Mouse (Mus musculus) forebrain, embryonic 12.5 days (tissue): Measurements from ENCODE around the gene Acyp1. TPM values are rescaled to one million over a fixed set of nuclear protein-coding genes. Genes with fewer than 3 reads are reported as not detected.
A peak's percentile ranks its signal among the peaks of the same experiment; 100 is the strongest.

ENCODE experiments used
- ATAC-seq: fragments of 200-750 bp; cut with Nextera tagmentation; 2 replicates; pipeline ENCODE4 v1.8.0; 2017; ENCODE audit warnings: moderate TSS enrichment; ENCODE audit not compliant: low FRiP score
- H3K27ac ChIP-seq: fragments of 300-500 bp; sonication (generic); 2 replicates; pipeline ENCODE4 v1.5.1; 2016; ENCODE audit warnings: mild to moderate bottlenecking
- H3K27me3 ChIP-seq: fragments of 300-500 bp; sonication (generic); 2 replicates; pipeline ENCODE4 v1.6.1; 2016; ENCODE audit warnings: mild to moderate bottlenecking
- H3K36me3 ChIP-seq: fragments of 300-500 bp; sonication (generic); replicated peaks from 2 replicates; pipeline ENCODE4 v1.6.1; 2016; ENCODE audit warnings: mild to moderate bottlenecking
- H3K4me1 ChIP-seq: fragments of 300-500 bp; sonication (generic); 2 replicates; pipeline ENCODE4 v1.6.1; 2016
- H3K4me2 ChIP-seq: fragments of 300-500 bp; sonication (generic); 2 replicates; pipeline ENCODE4 v1.6.1; 2016; ENCODE audit warnings: mild to moderate bottlenecking, moderate library complexity
- H3K4me3 ChIP-seq: fragments of 300-500 bp; sonication (generic); replicated peaks from 2 replicates; pipeline ENCODE4 v1.5.1; 2016; ENCODE audit warnings: mild to moderate bottlenecking
- H3K9ac ChIP-seq: fragments of 300-500 bp; sonication (generic); 2 replicates; pipeline ENCODE4 v1.6.1; 2016; ENCODE audit warnings: mild to moderate bottlenecking
- H3K9me3 ChIP-seq: fragments of 300-500 bp; sonication (generic); 2 replicates; pipeline ENCODE4 v1.6.1; 2016
- WGBS: fragments of 180-500 bp; shearing (Covaris S2); methylation state at CpG from one replicate; pipeline ENCODE4 v1.1.7; 2016; 5-methylcytosine and 5-hydroxymethylcytosine counted together
- polyA plus RNA-seq: library from polyadenylated mRNA; unstranded; fragments of >200 nt; fragmentation: Nextera tagmentation; extraction: Ambion mirVana; gene quantifications from 2 replicates; pipeline ENCODE4 v1.2.1, GENCODE M21; 2016

The Acyp1 gene
- polyA plus RNA-seq, result 62.1 and 62.2 TPM in 2 replicates

DNA sequence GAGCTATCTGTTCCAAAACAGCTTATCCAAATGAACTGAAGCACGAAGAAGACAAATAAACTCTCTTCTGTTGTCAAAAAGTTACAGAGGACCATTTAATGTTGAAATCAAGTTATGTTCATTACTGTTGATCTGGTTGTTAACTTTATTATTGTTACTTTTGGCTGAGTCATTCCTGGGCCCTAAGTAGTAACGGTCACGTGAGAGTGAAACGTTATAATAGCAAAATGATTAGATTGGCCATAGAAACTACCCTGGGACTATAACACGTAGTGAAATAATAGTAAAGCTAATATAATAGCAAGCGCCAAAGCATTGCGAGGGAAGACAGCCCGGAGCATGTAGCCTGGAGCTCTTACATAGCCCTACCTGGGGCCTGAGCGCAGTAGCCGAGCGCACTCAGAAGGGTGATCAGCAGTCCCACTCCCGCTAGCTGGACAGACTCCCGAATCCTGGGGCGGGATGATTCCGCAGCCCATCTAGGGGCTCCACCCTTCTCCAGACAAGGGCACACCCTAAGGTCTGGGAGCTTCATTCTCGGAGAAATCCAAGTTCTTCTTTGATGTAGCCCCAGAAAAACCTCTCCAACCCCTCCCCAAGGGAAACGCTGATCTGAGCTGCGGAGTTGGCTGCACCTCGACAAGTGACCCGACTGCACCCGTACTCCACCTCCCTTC, at the start of gene Acyp1:
Gene Acyp1 (minus strand): TSS at position 630 of the 677 bp plus-strand sequence.
- 8% methylated on average over 21 of the region's 21 CpGs for WGBS
- H3K27me3 ChIP-seq, result peaks cover 7% of the 10 kb centered on the region; the same call in 1 of the 2 replicates
- peak; percentile 69 for ATAC-seq
- peak within 1 kb of the TSS; percentile 51 for H3K4me3 ChIP-seq
- H3K4me1 ChIP-seq, result peaks cover 9% of the 10 kb centered on the region
- 0 out of 2 replicates have a peak within 1 kb of the TSS, but pooled peaks have one; percentile 10 for H3K27ac ChIP-seq
- no peaks in the 10 kb centered on the region for H3K9me3 ChIP-seq
- H3K9ac ChIP-seq, result peak within 1 kb of the TSS; percentile 56
- H3K4me2 ChIP-seq, result peak within 1 kb of the TSS; percentile 80
- H3K36me3 ChIP-seq, result no peaks in the 10 kb centered on the region

- H3K27me3 ChIP-seq, result no peaks in the 10 kb centered on the region
- WGBS, result 87% methylated on average over 6 of the region's 6 CpGs
- H3K4me2 ChIP-seq, result peak overlapping the region; percentile 79
- H3K4me3 ChIP-seq, result peak overlapping the region; percentile 98; the same call in 1 of the 2 replicates
- H3K36me3 ChIP-seq, result peaks cover 36% of the 10 kb centered on the region
- no peaks in the 10 kb centered on the region for H3K9me3 ChIP-seq
- ATAC-seq, result no peak
- H3K27ac ChIP-seq, result no peak overlapping the region
- peaks cover 19% of the 10 kb centered on the region for H3K4me1 ChIP-seq
- 0 out of 2 replicates have a peak overlapping the region, but pooled peaks have one; percentile 93 for H3K9ac ChIP-seq
Observed at GRCm38 (mm10) chr12:85337567-85338311, 49.5 kb upstream of the Acyp1 start.

DNA sequence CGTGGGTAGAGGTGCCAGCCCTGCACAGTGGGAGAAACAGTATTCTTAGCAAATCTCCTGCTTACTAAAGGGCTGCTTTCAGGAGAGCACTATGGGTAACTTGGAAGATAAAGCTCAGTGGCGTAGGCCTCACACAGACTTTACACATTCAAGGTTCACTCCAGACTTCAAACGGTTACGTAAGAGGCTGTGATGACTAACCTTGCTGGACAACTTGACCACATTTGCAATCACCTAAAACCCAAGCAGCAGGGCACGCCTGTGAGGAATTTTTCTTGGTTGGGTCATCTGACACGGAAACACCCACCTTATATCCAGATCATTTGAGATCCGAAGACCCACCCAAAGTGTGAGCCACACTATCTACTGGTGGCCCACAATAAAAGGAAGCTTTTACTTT, 41.9 kb upstream of the Acyp1 start:
- H3K9ac ChIP-seq, result no peak overlapping the region
- no peak overlapping the region for H3K27ac ChIP-seq
- no peak overlapping the region for H3K4me2 ChIP-seq
- WGBS, result 93% methylated on average over 7 of the region's 7 CpGs
- peaks cover 82% of the 10 kb centered on the region for H3K36me3 ChIP-seq
- ATAC-seq, result no peak
- no peaks in the 10 kb centered on the region for H3K4me1 ChIP-seq
- no peak overlapping the region for H3K4me3 ChIP-seq
- H3K9me3 ChIP-seq, result no peaks in the 10 kb centered on the region
- H3K27me3 ChIP-seq, result no peaks in the 10 kb centered on the region

DNA sequence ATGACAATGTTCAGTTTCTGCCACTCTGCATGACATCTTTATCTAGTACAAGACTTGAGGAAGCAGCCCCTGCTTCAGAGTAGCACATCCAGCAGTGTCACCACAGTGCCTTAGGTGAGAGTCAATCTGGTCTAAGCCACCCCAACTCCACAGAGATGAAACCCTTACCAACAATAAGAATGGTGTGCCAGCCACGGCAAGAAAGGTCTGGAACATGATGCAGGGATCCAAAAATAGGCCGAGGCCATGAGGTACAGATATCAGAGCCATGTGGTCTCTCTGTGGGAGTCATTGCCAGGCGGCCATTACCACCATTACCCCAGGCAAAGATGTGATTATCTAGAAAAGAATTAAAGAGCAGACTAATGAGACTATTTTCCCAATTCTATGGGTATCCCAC, 20.4 kb upstream of the Acyp1 start:
- Histone ChIP-seq H3K9ac (no peak overlapping the region), H3K4me2 (no peak overlapping the region), H3K36me3 (peaks cover 94% of the 10 kb centered on the region), H3K27me3 (no peaks in the 10 kb centered on the region), H3K27ac (no peak overlapping the region), H3K4me1 (no peaks in the 10 kb centered on the region), H3K4me3 (no peak overlapping the region), H3K9me3 (no peaks in the 10 kb centered on the region)
- WGBS, result 78% methylated on average over 3 of the region's 3 CpGs
- no peak for ATAC-seq

DNA sequence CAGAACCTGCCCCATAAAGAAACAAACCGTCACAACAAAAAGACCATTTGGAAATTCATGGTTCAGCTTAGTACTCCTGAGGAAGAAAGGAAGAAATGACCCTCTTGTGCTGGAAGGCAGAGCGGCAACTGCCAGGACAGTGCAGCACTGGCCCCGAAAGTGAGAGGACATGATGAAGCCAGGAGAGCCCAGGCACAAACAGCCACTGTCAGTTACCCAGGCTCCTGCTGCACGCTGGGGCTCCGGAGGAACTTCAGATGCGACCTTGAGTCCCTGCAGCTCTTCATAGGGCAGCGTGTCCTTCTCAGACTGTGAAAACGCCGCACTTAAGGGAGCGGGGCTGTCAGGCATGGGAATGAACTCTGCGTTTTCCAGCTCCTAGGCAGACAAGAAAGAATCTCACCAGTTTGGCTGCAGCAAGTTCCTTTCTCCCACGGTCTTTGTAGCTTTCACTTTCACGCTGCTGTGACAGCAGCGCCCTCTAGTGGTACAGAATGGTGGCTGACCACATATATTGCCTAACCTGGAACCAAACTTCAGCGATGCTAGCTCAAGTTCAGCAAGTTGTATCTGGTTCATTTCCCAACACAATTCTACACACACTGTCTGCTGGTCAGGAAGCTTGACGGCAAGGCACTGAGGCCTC, 17.1 kb upstream of the Acyp1 start:
- 53% methylated on average over 16 of the region's 16 CpGs for WGBS
- Histone ChIP-seq H3K9me3 (no peaks in the 10 kb centered on the region), H3K4me1 (no peaks in the 10 kb centered on the region), H3K4me2 (no peak overlapping the region), H3K27ac (no peak overlapping the region), H3K27me3 (no peaks in the 10 kb centered on the region), H3K36me3 (peaks cover 92% of the 10 kb centered on the region), H3K9ac (no peak overlapping the region), H3K4me3 (no peak overlapping the region)
- no peak for ATAC-seq

DNA sequence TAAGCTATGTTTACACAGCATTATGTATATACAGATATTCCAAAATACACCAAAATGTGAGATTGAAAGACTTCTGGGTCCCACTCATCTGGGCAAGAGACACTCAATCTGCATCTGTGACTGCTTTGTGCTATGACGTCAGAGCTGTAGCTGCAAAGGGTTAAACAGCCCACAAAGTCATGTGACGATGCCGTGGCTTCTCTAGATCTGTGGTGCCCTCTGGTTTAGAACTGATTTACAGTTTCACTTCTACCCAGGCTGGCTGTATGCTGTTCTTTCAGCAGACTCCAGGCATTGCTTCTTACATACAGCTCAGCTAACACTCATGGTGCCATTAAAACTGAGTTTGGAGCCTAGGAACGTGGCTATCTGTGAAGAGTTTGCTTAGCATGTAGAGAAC, 16.5 kb upstream of the Acyp1 start:
- WGBS, result 79% methylated on average over 4 of the region's 4 CpGs
- H3K4me3 ChIP-seq, result no peak overlapping the region
- H3K36me3 ChIP-seq, result peaks cover 92% of the 10 kb centered on the region
- no peaks in the 10 kb centered on the region for H3K4me1 ChIP-seq
- H3K27me3 ChIP-seq, result no peaks in the 10 kb centered on the region
- no peak overlapping the region for H3K4me2 ChIP-seq
- H3K27ac ChIP-seq, result no peak overlapping the region
- no peak overlapping the region for H3K9ac ChIP-seq
- ATAC-seq, result no peak
- H3K9me3 ChIP-seq, result no peaks in the 10 kb centered on the region

DNA sequence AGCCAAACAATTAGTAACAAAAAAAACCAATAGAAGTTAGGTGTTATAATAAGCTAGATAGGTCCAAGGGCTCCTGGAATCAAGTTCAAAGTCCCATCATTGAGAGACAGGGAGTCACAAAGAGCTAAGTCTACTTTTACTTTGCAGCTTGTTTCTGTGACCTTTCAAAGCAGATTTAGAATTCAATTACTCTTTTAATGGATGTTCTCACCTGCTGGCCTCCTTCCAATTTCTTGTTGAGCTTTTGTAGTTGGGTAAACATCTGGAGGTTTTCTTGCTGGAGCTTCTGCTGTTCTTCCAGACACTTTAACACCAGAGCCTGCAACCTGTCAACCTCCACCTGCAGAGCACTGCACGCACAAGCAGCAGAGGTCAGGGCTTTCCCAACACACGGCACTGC, 15.0 kb upstream of the Acyp1 start:
- no peak overlapping the region for H3K27ac ChIP-seq
- no peak for ATAC-seq
- 88% methylated on average over 2 of the region's 2 CpGs for WGBS
- no peaks in the 10 kb centered on the region for H3K4me1 ChIP-seq
- no peaks in the 10 kb centered on the region for H3K9me3 ChIP-seq
- H3K27me3 ChIP-seq, result no peaks in the 10 kb centered on the region
- peaks cover 86% of the 10 kb centered on the region for H3K36me3 ChIP-seq
- no peak overlapping the region for H3K4me2 ChIP-seq
- H3K9ac ChIP-seq, result no peak overlapping the region
- H3K4me3 ChIP-seq, result no peak overlapping the region

- no peak overlapping the region for H3K9ac ChIP-seq
- WGBS, result 97% methylated on average over 1 of the region's 1 CpGs
- no peak for ATAC-seq
- H3K4me3 ChIP-seq, result no peak overlapping the region
- H3K27ac ChIP-seq, result no peak overlapping the region
- H3K4me2 ChIP-seq, result no peak overlapping the region
- no peaks in the 10 kb centered on the region for H3K4me1 ChIP-seq
- peaks cover 49% of the 10 kb centered on the region for H3K36me3 ChIP-seq
- H3K9me3 ChIP-seq, result peaks cover 3% of the 10 kb centered on the region
- no peaks in the 10 kb centered on the region for H3K27me3 ChIP-seq
Observed at GRCm38 (mm10) chr12:85298835-85299180, 10.6 kb upstream of the Acyp1 start.

- H3K4me3 ChIP-seq, result no peak overlapping the region
- H3K9ac ChIP-seq, result no peak overlapping the region
- ATAC-seq, result no peak
- no peaks in the 10 kb centered on the region for H3K4me1 ChIP-seq
- peaks cover 5% of the 10 kb centered on the region for H3K9me3 ChIP-seq
- H3K27ac ChIP-seq, result no peak overlapping the region
- H3K36me3 ChIP-seq, result peaks cover 44% of the 10 kb centered on the region
- 88% methylated on average over 11 of the region's 11 CpGs for WGBS
- H3K27me3 ChIP-seq, result no peaks in the 10 kb centered on the region
- no peak overlapping the region for H3K4me2 ChIP-seq
Observed at GRCm38 (mm10) chr12:85298127-85298834, 10.0 kb upstream of the Acyp1 start.

DNA sequence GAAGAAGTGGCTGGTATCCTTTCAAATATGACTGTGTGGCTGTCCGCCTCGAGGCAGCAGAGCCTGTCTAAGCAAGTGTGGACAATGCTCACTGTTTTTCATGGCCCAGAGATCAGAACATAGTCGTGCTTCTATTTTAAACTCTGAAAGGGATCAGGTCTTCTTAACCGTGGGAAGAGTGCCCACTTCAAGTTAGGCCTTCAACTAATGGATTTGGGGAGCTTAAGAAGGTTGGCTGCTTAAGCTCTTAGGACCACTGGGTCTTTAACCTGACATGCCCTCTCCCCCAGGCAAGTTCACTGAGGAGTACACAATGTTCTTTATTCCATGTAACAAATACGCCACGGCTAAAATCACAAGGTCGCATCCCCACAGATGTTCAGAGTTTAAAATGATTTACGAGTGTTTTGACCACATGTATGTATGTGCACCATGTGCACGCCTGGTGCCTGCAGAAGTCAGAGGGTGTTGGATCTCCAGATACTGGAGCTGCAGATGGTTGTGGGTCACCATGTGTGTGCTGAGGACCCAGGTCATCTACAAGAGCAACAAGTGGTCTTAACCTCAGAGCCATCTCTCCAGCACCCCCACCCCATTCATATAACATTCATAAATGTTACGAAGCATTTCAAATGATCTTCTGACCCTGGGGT, 9.2 kb upstream of the Acyp1 start:
- H3K4me3 ChIP-seq, result no peak overlapping the region
- no peak overlapping the region for H3K9ac ChIP-seq
- H3K36me3 ChIP-seq, result peaks cover 38% of the 10 kb centered on the region
- no peak overlapping the region for H3K4me2 ChIP-seq
- no peaks in the 10 kb centered on the region for H3K4me1 ChIP-seq
- 82% methylated on average over 10 of the region's 10 CpGs for WGBS
- peaks cover 5% of the 10 kb centered on the region for H3K9me3 ChIP-seq
- H3K27me3 ChIP-seq, result no peaks in the 10 kb centered on the region
- no peak overlapping the region for H3K27ac ChIP-seq
- no peak for ATAC-seq

- no peaks in the 10 kb centered on the region for H3K27me3 ChIP-seq
- H3K4me1 ChIP-seq, result no peaks in the 10 kb centered on the region
- H3K36me3 ChIP-seq, result peaks cover 32% of the 10 kb centered on the region
- no peak overlapping the region for H3K9ac ChIP-seq
- no peak overlapping the region for H3K4me3 ChIP-seq
- H3K27ac ChIP-seq, result no peak overlapping the region
- 84% methylated on average over 5 of the region's 5 CpGs for WGBS
- no peak for ATAC-seq
- no peak overlapping the region for H3K4me2 ChIP-seq
- peaks cover 5% of the 10 kb centered on the region for H3K9me3 ChIP-seq
Observed at GRCm38 (mm10) chr12:85296915-85297314, 8.7 kb upstream of the Acyp1 start.

GRCm38 (mm10) chr12:85295506-85295905, 7.3 kb upstream of the Acyp1 start:
- H3K9ac ChIP-seq, result no peak overlapping the region
- no peaks in the 10 kb centered on the region for H3K4me1 ChIP-seq
- H3K36me3 ChIP-seq, result peaks cover 18% of the 10 kb centered on the region
- H3K9me3 ChIP-seq, result peaks cover 5% of the 10 kb centered on the region
- H3K4me3 ChIP-seq, result no peak overlapping the region
- ATAC-seq, result no peak
- H3K27me3 ChIP-seq, result no peaks in the 10 kb centered on the region
- H3K27ac ChIP-seq, result no peak overlapping the region
- H3K4me2 ChIP-seq, result no peak overlapping the region
- WGBS, result 91% methylated on average over 2 of the region's 2 CpGs
